Mouse (Mus musculus): ENCODE results near the gene Olfr172.

DNA sequence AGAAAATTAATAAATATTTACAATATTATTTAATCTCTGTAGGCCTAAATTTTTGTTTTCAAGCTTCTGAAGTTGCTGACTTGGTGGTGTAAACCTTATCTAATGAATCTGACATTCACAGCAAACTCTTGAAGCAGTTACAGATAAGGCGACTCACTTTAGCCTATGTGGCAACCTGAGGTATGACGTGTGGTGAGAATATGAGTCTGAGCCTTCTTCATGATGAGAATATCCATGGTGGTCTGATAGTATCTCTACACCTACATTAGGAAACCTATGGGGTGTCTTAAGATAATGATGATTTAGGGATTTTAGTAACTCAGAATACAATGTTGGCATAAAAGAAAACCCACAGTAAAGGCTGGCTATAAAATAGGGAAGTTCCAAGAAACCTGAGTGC is 40.7 kb downstream of the Olfr172 start:
- TF ChIP-seq POLR2A (IDR thresholded peaks at IDR 0.05; ENCODE audit: low read depth, low read length) (no peak), CTCF (conservative IDR thresholded peaks at IDR 0.05; ENCODE audit: insufficient read depth, insufficient read length, low read depth, low read length) (no peak)
